Mouse (Mus musculus) NIH3T3 (cell line): Measurements from ENCODE around the gene Fbxo4.

Source experiments
- DNase-seq: peaks from one replicate; pipeline ENCODE4 v3.0.0-alpha.2; 2012; ENCODE audit warnings: low read depth

Gene Fbxo4

DNA sequence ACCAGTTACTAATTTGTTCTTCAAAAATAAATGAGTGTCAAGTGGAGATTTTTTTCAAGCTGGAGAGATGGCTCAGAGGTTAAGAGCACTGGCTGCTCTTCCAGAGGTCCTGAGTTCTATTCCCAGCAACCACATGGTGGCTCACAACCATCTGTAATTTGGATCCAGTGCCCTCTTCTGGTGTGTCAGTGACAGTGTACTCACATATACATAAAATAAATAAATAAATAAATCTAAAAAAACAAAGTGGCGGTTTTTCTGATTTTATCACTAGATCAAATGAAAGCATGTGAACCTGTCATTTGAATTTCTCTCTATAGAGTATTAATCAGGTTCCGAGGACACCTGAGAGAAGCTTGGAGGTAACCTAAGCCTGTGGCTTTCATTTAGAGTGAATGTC, 1.1 kb downstream of the Fbxo4 start:
- peak; percentile 8 for DNase-seq

DNA sequence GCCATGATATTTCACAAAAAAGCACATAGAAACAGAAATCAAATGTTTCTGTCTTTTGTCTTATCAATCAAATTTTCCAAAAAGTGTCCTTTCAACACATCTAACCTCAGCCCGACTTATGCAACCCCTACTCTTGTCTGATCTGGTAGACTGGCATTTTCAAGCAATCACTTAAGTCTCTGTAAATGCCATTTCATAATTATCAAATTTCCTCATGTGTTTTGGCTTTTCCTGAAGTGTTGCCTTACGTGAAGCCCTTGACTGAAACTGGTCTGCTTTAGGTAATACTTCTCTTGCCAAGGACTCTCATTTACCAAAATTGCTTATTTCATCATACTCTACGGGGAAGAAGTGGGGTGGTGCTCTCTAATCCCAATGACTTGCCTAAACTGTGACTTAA, 6.1 kb downstream of the Fbxo4 start:
- DNase-seq = no peak

GRCm38 (mm10) chr15:3970193-3970592, 9.2 kb downstream of the Fbxo4 start:
- DNase-seq = no peak

DNA sequence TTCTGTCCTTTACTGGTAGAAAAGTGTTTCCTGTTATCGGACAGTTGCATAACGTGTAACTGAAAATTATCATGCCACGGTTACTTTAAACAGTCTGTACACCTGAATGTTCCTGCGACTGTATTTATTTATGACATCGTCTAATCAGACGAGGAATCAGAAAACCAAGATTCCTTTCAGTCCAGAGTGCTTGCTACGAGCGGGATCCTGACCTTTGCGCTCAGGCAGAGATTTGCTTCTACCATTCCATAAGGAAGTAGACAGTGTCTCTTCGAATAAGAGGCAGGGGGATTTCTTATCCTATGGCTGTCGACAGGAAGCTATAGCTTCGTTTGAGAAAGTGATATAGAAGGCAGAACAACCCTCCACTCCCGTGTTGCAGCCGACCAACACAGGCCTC, 9.6 kb downstream of the Fbxo4 start:
- no peak for DNase-seq

DNA sequence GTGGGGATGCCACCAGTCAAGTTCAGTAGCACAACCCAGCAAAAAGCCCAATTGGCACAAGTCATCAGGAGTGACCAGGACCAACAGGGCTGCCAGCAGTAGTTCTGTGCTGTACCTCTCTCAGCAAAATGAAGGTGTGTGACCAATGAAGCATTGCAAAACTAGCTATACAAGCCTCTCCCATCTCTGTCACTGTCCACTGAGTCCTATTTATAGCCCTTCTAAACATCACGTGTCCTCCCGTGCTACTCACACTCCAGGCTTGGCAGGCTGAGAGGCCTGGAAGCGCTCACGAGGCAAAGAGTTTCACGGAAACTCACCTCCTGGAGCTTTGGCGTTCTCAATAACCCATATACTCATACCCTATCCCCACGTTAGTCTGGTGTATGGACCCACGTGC, 17.1 kb downstream of the Fbxo4 start:
- DNase-seq = peak; percentile 5

DNA sequence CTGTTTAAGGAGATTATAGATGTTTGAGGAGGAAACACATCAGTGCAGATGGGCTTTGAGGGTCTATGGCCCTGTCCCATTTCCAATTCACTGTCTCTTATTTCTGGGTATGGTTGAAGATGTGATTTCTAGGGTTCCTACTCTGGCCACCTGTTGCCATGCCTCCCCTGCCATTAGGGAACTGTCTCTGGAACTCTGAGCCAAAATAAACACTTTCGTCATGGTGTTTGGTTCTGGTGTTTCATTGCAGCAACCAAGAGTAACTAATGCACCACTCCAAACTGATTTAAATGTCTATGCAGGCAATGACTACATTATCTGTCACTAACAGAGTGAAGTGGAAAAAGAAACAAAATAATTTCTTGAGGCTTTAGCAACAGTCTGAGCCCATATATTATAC, 19.3 kb downstream of the Fbxo4 start:
- no peak for DNase-seq

GRCm38 (mm10) chr15:3957982-3958381, 21.4 kb downstream of the Fbxo4 start:
- DNase-seq = peak; percentile 82

GRCm38 (mm10) chr15:3954971-3955370, 24.4 kb downstream of the Fbxo4 start:
- DNase-seq = peak; percentile 30

- DNase-seq = peak; percentile 26
These were observed 41.2 kb downstream of the Fbxo4 start for GRCm38 (mm10) chr15:3938132-3938531.

- no peak for DNase-seq
These were observed 43.3 kb downstream of the Fbxo4 start for GRCm38 (mm10) chr15:3936056-3936455.

DNA sequence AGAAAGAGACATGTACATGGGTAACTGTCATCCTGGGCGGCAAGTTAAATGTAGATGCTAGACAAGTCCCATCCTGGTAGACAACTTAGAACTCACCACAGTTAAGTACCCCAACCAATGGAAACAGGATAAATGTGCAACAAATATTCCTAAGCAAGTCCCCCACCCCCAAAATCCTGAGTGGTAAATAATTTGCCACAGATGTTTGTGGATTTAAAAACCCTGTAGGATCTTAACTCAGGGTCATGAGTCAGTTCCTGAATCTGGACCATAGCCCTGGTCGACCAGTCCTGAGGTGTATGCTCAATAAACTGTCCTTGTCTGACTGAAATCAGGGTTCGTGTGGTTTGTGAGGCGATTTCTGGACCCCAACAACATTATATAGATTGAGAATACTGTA, 45.9 kb downstream of the Fbxo4 start:
- no peak for DNase-seq

GRCm38 (mm10) chr15:3931931-3932330, 47.4 kb downstream of the Fbxo4 start:
- no peak for DNase-seq
